Mouse (Mus musculus): ENCODE measurements at regions not wholly inside any gene's neighbourhood (a gene's known extent, or its start where the extent isn't known, plus 50 kb on each side); places are given as distances from the start of the nearest gene placed in this dataset.

- DNase-seq (ENCODE audit: low spot score) = no peak
Observed at GRCm38 (mm10) chr1:166735545-166735944, 53.9 kb upstream of the Fmo9 start.

- no peak for DNase-seq (ENCODE audit: low spot score)
Observed at GRCm38 (mm10) chr1:166738029-166738428, 56.4 kb upstream of the Fmo9 start.

GRCm38 (mm10) chr1:166750236-166750635, 68.6 kb upstream of the Fmo9 start:
- no peak for DNase-seq (ENCODE audit: low spot score)

DNA sequence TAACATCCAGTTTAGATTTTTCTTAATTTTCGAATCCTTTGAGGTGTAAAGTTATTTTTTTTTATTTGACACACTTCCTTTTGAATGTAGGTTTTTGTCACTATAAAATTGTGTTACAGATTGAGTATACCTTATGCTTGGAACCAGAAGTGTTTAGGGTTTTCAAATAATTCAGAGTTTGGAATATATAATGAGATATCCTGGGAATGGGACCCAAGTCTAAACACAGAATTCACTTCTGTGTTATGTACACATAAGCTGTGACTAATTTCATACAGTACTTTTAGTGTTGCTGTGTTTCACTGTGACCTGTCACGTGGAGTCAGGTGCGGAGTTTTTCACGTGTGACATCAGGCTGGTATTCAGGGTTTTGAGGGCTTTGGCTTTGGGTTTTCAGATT, 69.1 kb upstream of the Fmo9 start:
- DNase-seq (ENCODE audit: low spot score) = no peak

- DNase-seq (ENCODE audit: low spot score) = no peak
Observed at GRCm38 (mm10) chr1:166751436-166751835, 69.8 kb upstream of the Fmo9 start.

DNA sequence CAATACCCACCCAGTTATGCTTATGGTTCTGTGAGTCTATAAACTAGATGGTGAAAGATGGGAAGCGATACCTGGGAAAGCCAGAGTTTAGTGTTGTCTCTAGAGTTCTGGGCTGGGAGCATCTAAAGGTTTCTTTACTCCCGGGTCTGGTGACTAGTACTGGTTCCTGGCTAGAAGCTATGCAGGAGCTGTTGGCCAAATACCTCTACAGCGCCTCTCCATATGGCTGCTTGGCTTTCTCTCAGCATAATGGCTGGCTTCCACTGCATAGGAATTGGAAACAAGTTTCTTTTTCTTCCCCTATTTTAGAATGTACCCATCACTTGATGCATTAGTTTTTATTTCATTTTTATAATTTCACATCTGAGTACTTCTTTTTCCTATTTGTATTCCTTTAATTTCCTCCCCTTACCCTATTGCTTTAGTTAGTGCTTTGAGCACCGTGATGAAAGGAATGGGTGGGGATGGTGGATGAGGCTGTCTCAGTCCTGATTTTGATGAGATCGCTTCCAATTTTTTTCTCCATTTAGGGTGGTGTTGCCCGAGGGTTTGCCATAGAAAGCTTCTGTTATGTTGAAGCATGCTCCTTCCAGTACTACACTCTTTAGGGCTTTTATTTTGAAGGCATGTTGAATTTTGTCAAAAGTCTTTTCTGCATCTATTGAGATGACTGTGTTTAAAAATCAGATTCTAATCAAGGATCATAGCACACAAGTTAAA, 71.5 kb upstream of the Fmo9 start:
- DNase-seq (ENCODE audit: low spot score) = no peak

- DNase-seq (ENCODE audit: low spot score) = no peak
Observed at GRCm38 (mm10) chr1:166758987-166759386, 77.3 kb upstream of the Fmo9 start.

DNA sequence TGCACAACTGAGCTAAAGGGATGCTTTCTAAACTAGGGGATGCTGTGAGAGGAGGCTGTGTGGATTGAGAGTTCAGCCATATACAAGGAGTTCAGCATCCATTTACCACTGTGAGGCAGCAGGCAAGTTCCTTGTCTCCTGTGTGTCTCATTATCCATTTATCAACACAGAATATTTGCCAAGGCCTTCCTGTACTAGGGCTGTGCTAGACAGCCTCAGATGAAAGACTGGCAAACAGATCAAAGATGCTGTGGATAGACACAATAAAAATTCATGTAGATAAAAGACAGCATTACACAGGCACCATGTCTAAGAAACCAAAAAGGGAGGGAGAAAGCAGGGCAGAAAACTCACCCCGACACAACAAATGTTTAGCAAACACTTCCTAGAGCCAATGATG, 91.5 kb upstream of the Fmo9 start:
- no peak for DNase-seq (ENCODE audit: low spot score)

GRCm38 (mm10) chr1:166782106-166782505, 100.5 kb upstream of the Fmo9 start:
- DNase-seq (ENCODE audit: low spot score) = peak; percentile 55

- DNase-seq (ENCODE audit: low spot score) = no peak
Observed at GRCm38 (mm10) chr1:166787945-166788344, 106.3 kb upstream of the Fmo9 start.

GRCm38 (mm10) chr1:166788824-166789399, 107.3 kb upstream of the Fmo9 start:
- no peak for DNase-seq (ENCODE audit: low spot score)

DNA sequence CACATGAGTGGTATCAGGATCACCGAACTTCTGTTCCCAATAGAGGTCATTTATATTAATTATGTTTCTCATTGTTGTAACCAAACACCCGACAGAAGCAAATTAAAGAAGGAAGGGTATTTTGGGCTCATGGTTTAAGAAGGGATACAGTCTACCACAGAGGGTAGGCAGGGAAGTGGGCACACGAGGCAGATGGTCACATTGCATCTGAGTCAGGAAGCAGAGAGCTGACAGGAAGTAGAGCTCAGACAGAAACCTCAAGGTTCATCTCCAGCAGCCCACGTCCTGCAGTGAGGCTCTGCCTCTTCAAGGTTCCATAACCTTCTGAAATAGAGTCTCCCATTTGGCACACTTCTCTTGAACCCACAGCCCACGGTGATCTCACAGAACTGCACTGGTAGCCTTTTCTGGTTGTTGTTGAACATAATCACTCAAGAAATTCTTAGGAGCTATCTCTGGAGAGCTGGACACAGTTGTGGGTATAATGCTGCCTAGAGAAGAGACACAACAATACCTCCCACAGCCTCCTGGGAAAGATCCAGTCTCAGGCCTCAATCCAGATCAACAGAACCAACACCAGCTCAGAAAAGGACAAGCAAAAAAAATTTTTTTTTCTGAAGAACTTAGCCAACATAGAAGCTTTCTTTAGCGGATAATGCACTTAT, 111.5 kb upstream of the Fmo9 start:
- DNase-seq (ENCODE audit: low spot score) = no peak

DNA sequence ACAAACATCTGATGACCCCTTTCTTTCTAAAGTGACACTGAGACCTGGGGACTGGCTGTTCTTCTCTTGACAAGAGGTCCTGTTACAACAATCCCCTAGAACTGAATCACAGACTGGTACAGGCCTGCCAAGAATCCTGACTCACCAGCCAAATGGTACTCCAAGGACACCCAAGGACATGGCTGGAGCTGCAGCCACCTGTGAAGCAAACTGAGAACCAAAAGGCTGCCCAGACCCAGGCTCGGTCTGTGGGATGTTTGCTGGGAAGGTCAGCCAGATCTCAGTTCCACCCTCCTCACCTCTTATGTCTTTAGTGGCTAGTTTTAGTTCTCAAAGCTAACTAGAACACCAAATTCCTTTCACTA, 112.1 kb upstream of the Fmo9 start:
- peak; percentile 19 for DNase-seq (ENCODE audit: low spot score)

GRCm38 (mm10) chr1:166794622-166795244, 113.1 kb upstream of the Fmo9 start:
- DNase-seq (ENCODE audit: low spot score) = no peak

DNA sequence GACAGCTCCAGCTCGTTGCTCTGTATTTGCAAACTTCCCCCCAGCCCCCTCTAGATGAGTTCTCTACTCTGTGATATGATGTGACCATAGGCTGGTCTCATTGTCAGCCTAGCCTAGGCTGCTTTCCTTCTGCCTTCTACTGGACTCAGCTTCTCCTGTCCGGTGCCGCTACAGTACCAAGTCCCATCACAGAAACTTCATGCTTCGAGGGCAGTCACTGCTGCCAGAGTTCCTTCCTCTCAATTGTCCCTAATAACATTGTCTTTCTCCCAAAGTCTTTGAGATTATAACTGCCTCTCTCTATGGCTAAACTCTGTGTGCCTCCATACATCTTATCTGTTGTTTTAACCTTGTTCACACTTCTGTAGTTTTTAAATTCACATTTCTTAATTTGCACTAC, 114.0 kb upstream of the Fmo9 start:
- no peak for DNase-seq (ENCODE audit: low spot score)

GRCm38 (mm10) chr1:166796362-166796925, 114.8 kb upstream of the Fmo9 start:
- no peak for DNase-seq (ENCODE audit: low spot score)

DNA sequence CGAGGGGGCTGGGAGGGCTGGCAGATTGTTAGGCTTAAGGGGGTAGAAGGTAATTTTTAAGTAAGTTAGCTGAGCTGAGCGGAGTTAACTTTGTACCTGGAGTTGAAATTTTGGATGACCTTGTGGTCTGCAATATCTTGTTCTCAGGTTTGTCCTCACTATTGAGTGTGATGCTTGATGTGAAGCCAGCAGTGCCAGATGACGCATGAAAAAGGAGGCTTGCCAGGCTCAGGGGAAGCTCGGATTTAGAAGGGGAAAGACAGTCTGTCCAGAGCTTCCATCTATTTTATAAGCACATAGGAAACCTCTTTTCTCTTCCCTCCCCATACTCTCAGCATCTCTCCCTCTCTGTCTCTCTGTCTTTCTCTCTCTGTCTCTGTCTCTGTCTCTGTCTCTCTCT, 115.3 kb upstream of the Fmo9 start:
- DNase-seq (ENCODE audit: low spot score) = no peak

GRCm38 (mm10) chr1:166800953-166801603, 119.4 kb upstream of the Fmo9 start:
- DNase-seq (ENCODE audit: low spot score) = peak; percentile 43

GRCm38 (mm10) chr1:166801929-166802328, 120.3 kb upstream of the Fmo9 start:
- no peak for DNase-seq (ENCODE audit: low spot score)

DNA sequence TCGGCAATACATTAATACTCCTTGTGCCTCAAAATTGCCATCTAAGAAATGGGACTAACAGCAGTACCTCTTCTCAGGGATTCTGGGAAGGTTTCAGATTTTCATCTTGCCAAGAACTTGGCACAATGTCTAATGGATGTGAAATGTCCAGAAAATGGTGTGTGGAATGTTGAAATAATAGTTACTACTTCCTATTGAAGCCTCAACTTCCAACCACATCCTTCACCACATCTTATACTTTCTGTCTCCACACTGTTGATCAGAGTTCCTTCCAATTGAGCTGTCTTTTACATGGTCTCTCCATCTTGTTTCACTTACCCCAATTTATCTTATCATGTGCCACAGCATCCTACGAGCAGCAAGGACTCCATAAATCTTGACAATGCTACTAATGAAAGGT, 122.3 kb upstream of the Fmo9 start:
- DNase-seq (ENCODE audit: low spot score) = no peak

DNA sequence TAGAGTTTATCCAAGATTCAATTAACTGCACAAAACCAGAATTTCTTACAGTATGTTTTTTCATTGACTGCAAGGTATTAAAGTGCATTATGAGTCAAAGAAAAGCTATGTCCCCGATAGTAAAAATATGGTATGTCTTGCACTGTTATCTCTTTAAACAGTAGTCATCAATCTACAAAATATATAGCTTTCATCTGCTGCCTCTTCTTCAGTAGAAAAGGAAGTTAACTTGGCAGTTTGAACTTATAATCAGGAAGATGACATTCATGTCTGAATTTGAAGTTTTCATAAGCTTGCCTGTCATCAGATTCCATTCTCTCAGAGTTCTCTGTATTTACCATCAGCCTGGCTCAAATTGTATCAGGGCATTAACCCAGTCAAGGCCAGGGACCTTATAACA, 122.7 kb upstream of the Fmo9 start:
- DNase-seq (ENCODE audit: low spot score) = no peak
